Mouse (Mus musculus): Measurements from ENCODE around the gene Serpinf2.

DNA sequence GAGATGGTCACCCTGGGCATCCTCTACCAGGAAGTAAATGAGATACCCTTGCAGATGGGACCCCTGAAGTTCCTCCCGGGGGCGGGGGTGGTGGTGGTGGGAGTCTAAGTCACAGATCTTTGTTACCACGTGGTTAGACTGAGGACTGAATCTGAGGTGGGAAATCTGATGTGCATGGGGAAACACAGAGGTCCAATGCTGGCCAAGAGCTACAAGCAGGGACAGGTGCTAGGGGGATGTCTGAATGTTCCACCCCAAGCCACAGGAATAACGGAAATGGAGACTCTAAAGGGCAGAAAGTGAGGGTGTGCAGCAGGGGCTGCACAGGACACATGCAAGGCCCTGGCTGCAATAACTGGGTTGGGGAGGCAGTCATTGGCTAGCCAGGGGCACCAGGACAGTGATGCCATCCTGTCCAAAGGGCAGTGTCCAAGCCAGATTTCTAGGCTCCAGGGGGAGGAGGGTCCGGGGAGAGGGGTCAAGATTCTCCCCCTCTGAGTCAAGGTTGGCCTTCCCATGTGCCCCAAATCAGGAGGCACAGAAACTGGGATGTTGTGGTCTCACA lies 18.5 kb downstream of the Serpinf2 start:
- TF ChIP-seq EP300 (IDR thresholded peaks at IDR 0.05; ENCODE audit: insufficient read depth, low read depth, low read length) (no peak), CTCF (IDR thresholded peaks at IDR 0.05; ENCODE audit: low read depth, low read length) (no peak)
